Mouse (Mus musculus): Measurements from ENCODE around the gene Rapgef6. TPM values are rescaled to one million over a fixed set of nuclear protein-coding genes. Genes with fewer than 3 reads are reported as not detected.
A peak's percentile ranks its signal among the peaks of the same experiment; 100 is the strongest.

Rapgef6 gene
- polyA plus RNA-seq, 1 experiment from 2014 or later: 33.1 TPM

GRCm38 (mm10) chr11:54528002-54528401 is 5.4 kb downstream of the Rapgef6 start:
- no peak overlapping the region for H3K9ac ChIP-seq
- peaks cover 11% of the 10 kb centered on the region; the same call in 1 of the 2 replicates for H3K4me1 ChIP-seq
- H3K4me3 ChIP-seq (replicated peaks): no peak overlapping the region
- H3K27me3 ChIP-seq: no peaks in the 10 kb centered on the region
- no peak overlapping the region for H3K27ac ChIP-seq (replicated peaks)
- no peaks in the 10 kb centered on the region for H3K9me3 ChIP-seq (replicated peaks)
- no peak for ATAC-seq (ENCODE audit: insufficient number of reproducible peaks, low FRiP score, low TSS enrichment, low read depth)
- H3K4me2 ChIP-seq (replicated peaks): no peak overlapping the region
- no peaks in the 10 kb centered on the region for H3K36me3 ChIP-seq
- 69% methylated on average over 2 of the region's 2 CpGs for WGBS

DNA sequence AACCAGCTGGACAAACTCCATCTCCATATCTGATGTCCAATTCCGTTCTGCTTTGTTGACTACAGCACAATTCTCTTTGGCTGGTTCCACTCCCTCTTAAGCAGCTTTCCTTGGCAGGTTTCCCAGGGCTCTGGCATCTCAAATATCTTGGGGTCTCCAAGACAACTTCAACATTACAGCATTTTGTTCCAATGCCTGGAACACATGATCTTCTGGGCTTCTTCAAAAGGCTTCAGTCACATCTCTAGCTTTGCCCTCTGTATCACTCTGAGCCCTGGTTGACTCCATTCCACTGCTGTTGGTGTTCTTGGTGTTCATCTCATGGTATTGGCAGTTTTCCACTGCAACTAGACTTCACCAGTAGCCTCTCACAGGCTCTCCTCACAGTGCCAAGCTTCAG is 7.7 kb downstream of the Rapgef6 start:
- H3K4me1 ChIP-seq: 0 out of 2 replicates have a peak, but pooled peaks cover 5% of the 10 kb centered on the region
- H3K4me2 ChIP-seq (replicated peaks): no peak overlapping the region
- H3K4me3 ChIP-seq (replicated peaks): no peak overlapping the region
- no peaks in the 10 kb centered on the region for H3K36me3 ChIP-seq
- ATAC-seq (ENCODE audit: insufficient number of reproducible peaks, low FRiP score, low TSS enrichment, low read depth): no peak
- H3K27ac ChIP-seq (replicated peaks): peak overlapping the region; percentile 65; the same call in 1 of the 2 replicates
- no peaks in the 10 kb centered on the region for H3K27me3 ChIP-seq
- no peak overlapping the region for H3K9ac ChIP-seq
- no peaks in the 10 kb centered on the region for H3K9me3 ChIP-seq (replicated peaks)
- 41% methylated on average over 1 of the region's 1 CpGs for WGBS

GRCm38 (mm10) chr11:54530916-54531315 is 8.3 kb downstream of the Rapgef6 start:
- 0 out of 2 replicates have a peak, but pooled peaks cover 5% of the 10 kb centered on the region for H3K4me1 ChIP-seq
- ATAC-seq (ENCODE audit: insufficient number of reproducible peaks, low FRiP score, low TSS enrichment, low read depth): no peak
- H3K36me3 ChIP-seq: no peaks in the 10 kb centered on the region
- WGBS: 100% methylated on average over 1 of the region's 1 CpGs
- H3K27me3 ChIP-seq: no peaks in the 10 kb centered on the region
- no peak overlapping the region for H3K9ac ChIP-seq
- H3K9me3 ChIP-seq (replicated peaks): no peaks in the 10 kb centered on the region
- no peak overlapping the region for H3K4me2 ChIP-seq (replicated peaks)
- peak overlapping the region; percentile 65; the same call in 1 of the 2 replicates for H3K27ac ChIP-seq (replicated peaks)
- H3K4me3 ChIP-seq (replicated peaks): no peak overlapping the region

DNA sequence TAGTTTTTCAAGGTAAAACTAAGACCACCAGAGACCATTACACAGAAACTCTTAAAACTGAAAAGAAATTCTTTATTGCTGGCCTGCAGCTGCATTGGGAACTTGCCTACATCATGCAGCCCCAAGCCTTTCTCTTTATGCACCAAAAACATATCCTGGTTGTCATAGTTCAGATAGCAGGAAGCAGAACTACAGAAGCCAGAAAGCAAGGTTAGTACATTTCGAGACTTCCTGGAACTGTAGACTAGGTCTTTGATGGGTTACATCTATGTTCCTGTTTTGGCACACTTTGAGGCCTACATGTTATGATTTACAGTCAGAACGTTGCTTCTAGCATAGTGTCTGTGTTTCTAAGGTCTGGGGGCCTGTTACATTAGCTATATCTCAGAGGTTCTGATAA is 11.2 kb downstream of the Rapgef6 start:
- Histone ChIP-seq H3K36me3 (no peaks in the 10 kb centered on the region), H3K4me1 (0 out of 2 replicates have a peak, but pooled peaks cover 5% of the 10 kb centered on the region), H3K4me3 (replicated peaks) (no peak overlapping the region), H3K27ac (replicated peaks) (no peak overlapping the region), H3K27me3 (no peaks in the 10 kb centered on the region), H3K4me2 (replicated peaks) (no peak overlapping the region), H3K9me3 (replicated peaks) (no peaks in the 10 kb centered on the region), H3K9ac (no peak overlapping the region)
- 85% methylated on average over 2 of the region's 2 CpGs for WGBS
- no peak for ATAC-seq (ENCODE audit: insufficient number of reproducible peaks, low FRiP score, low TSS enrichment, low read depth)

DNA sequence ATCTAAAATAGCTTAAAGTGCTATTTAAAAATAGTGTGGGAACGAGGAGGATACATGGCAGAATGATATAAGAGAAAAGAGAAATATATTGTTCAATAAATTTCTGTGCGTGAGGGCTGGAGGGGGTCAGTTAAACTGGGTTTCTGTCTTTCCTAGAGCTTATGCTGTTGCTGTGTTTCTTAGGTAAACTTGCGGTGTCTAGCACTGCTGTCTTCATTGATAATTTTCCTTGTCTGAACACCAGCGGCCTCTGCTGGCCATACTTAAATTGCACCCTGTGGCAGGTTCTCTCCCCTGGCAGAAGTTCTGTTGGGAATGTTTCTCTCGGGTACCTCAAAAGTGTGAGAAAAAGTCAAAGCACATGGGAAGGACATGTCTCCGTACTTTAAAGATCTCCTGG is 12.2 kb downstream of the Rapgef6 start:
- 52% methylated on average over 6 of the region's 6 CpGs for WGBS
- H3K36me3 ChIP-seq: no peaks in the 10 kb centered on the region
- H3K27me3 ChIP-seq: no peaks in the 10 kb centered on the region
- H3K9ac ChIP-seq: no peak overlapping the region
- no peak overlapping the region for H3K27ac ChIP-seq (replicated peaks)
- H3K4me3 ChIP-seq (replicated peaks): no peak overlapping the region
- ATAC-seq (ENCODE audit: insufficient number of reproducible peaks, low FRiP score, low TSS enrichment, low read depth): no peak
- 0 out of 2 replicates have a peak, but pooled peaks cover 5% of the 10 kb centered on the region for H3K4me1 ChIP-seq
- H3K4me2 ChIP-seq (replicated peaks): no peak overlapping the region
- no peaks in the 10 kb centered on the region for H3K9me3 ChIP-seq (replicated peaks)

- H3K9ac ChIP-seq: no peak overlapping the region
- H3K4me2 ChIP-seq (replicated peaks): no peak overlapping the region
- H3K27ac ChIP-seq (replicated peaks): no peak overlapping the region
- no peaks in the 10 kb centered on the region for H3K9me3 ChIP-seq (replicated peaks)
- H3K36me3 ChIP-seq: no peaks in the 10 kb centered on the region
- WGBS: 65% methylated on average over 2 of the region's 2 CpGs
- no peak for ATAC-seq (ENCODE audit: insufficient number of reproducible peaks, low FRiP score, low TSS enrichment, low read depth)
- no peaks in the 10 kb centered on the region for H3K4me1 ChIP-seq
- H3K27me3 ChIP-seq: no peaks in the 10 kb centered on the region
- no peak overlapping the region for H3K4me3 ChIP-seq (replicated peaks)
Observed at GRCm38 (mm10) chr11:54539031-54539430, 16.4 kb downstream of the Rapgef6 start.

GRCm38 (mm10) chr11:54539486-54539885 is 16.8 kb downstream of the Rapgef6 start:
- WGBS: 61% methylated on average over 2 of the region's 2 CpGs

GRCm38 (mm10) chr11:54540328-54540727 is 17.7 kb downstream of the Rapgef6 start:
- no peaks in the 10 kb centered on the region for H3K27me3 ChIP-seq
- H3K4me2 ChIP-seq (replicated peaks): no peak overlapping the region
- H3K4me1 ChIP-seq: no peaks in the 10 kb centered on the region
- no peaks in the 10 kb centered on the region for H3K9me3 ChIP-seq (replicated peaks)
- H3K27ac ChIP-seq (replicated peaks): no peak overlapping the region
- H3K4me3 ChIP-seq (replicated peaks): no peak overlapping the region
- no peak overlapping the region for H3K9ac ChIP-seq
- ATAC-seq (ENCODE audit: insufficient number of reproducible peaks, low FRiP score, low TSS enrichment, low read depth): no peak
- H3K36me3 ChIP-seq: no peaks in the 10 kb centered on the region

More at GRCm38 (mm10) chr11:54539486-54539885, 16.8 kb downstream of the Rapgef6 start:
- Histone ChIP-seq H3K27ac (replicated peaks) (no peak overlapping the region), H3K9me3 (replicated peaks) (no peaks in the 10 kb centered on the region), H3K4me1 (no peaks in the 10 kb centered on the region), H3K4me2 (replicated peaks) (no peak overlapping the region), H3K4me3 (replicated peaks) (no peak overlapping the region), H3K9ac (no peak overlapping the region), H3K27me3 (no peaks in the 10 kb centered on the region), H3K36me3 (no peaks in the 10 kb centered on the region)
- no peak for ATAC-seq (ENCODE audit: insufficient number of reproducible peaks, low FRiP score, low TSS enrichment, low read depth)

DNA sequence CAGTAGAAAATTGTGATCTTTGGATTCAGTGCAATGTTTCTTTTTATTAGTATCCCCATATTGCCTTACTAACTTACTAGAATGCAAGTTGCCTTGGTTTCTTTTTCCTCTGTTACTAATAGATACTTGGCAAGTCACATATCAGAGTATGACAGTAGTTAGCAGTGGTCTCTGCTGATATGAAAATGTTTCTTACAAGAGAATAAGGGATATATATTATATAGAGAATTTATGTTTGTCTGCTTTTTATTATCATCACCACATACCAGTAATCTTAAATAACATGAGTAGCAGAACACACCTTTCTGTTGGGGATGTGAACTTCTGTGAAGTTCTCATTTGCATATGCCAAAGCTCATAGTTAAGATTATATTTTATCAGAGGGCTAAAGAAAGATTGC is 19.8 kb downstream of the Rapgef6 start:
- no peaks in the 10 kb centered on the region for H3K4me1 ChIP-seq
- H3K27me3 ChIP-seq: no peaks in the 10 kb centered on the region
- no peak overlapping the region for H3K27ac ChIP-seq (replicated peaks)
- no peak overlapping the region for H3K4me3 ChIP-seq (replicated peaks)
- H3K4me2 ChIP-seq (replicated peaks): no peak overlapping the region
- H3K9ac ChIP-seq: no peak overlapping the region
- no peak for ATAC-seq (ENCODE audit: insufficient number of reproducible peaks, low FRiP score, low TSS enrichment, low read depth)
- no peaks in the 10 kb centered on the region for H3K36me3 ChIP-seq
- H3K9me3 ChIP-seq (replicated peaks): no peaks in the 10 kb centered on the region

DNA sequence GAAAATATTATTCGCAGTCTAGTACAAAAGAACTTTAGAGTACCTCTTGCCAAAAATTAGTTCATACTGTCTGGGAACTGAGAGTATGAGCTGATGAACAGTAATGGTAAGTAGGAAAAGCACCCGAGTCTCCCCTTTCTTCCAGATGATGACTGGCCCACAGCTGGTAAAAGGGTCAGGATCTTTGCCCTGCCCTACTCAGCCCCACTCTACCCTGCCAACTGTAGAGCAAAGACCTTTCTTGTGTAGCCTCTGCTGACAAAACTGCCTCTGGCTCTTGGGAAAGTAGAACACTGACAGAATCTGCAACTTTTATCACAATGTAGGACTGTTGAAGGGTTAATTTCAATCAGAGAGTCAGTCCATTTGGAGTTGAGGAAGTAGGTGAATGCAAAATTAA is 32.3 kb downstream of the Rapgef6 start:
- ATAC-seq (ENCODE audit: insufficient number of reproducible peaks, low FRiP score, low TSS enrichment, low read depth): no peak
- Histone ChIP-seq H3K36me3 (no peaks in the 10 kb centered on the region), H3K4me3 (replicated peaks) (no peak overlapping the region), H3K4me1 (peaks cover 3% of the 10 kb centered on the region; the same call in 1 of the 2 replicates), H3K27ac (replicated peaks) (no peak overlapping the region), H3K9me3 (replicated peaks) (no peaks in the 10 kb centered on the region), H3K4me2 (replicated peaks) (no peak overlapping the region), H3K9ac (no peak overlapping the region), H3K27me3 (no peaks in the 10 kb centered on the region)
- WGBS: 74% methylated on average over 2 of the region's 2 CpGs

- Histone ChIP-seq H3K4me2 (replicated peaks) (no peak overlapping the region), H3K9ac (no peak overlapping the region), H3K27me3 (no peaks in the 10 kb centered on the region), H3K36me3 (no peaks in the 10 kb centered on the region), H3K9me3 (replicated peaks) (no peaks in the 10 kb centered on the region), H3K27ac (replicated peaks) (no peak overlapping the region), H3K4me3 (replicated peaks) (no peak overlapping the region), H3K4me1 (no peaks in the 10 kb centered on the region)
- no peak for ATAC-seq (ENCODE audit: insufficient number of reproducible peaks, low FRiP score, low TSS enrichment, low read depth)
- 78% methylated on average over 5 of the region's 5 CpGs for WGBS
Observed at GRCm38 (mm10) chr11:54562761-54563160, 40.1 kb downstream of the Rapgef6 start.

DNA sequence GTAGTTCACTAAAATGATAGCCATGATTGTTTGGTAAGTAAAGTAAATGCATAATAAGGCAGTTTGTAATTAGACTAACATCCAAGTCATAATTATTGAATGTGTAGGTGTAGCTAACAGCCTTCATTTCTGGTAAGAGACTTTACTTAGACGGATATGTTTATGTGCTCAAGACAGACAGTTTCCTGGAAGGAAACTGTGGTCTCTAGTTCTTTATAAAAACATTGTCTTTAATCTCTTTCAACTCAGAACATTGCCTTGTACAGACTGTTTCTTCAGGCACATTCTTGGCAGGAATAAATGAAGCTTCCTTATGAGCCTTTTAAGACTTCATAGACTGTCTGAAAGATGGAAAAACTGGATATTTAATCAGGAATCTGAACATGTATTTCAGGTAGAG is 45.3 kb downstream of the Rapgef6 start:
- Histone ChIP-seq H3K9ac (no peak overlapping the region), H3K4me1 (no peaks in the 10 kb centered on the region), H3K9me3 (replicated peaks) (no peaks in the 10 kb centered on the region), H3K27me3 (no peaks in the 10 kb centered on the region), H3K36me3 (no peaks in the 10 kb centered on the region), H3K4me3 (replicated peaks) (no peak overlapping the region), H3K4me2 (replicated peaks) (no peak overlapping the region), H3K27ac (replicated peaks) (no peak overlapping the region)
- ATAC-seq (ENCODE audit: insufficient number of reproducible peaks, low FRiP score, low TSS enrichment, low read depth): no peak
- WGBS: 36% methylated on average over 1 of the region's 1 CpGs

All from embryonic facial prominence, embryonic 15.5 days (tissue).